Mouse (Mus musculus) G1E (cell line): ENCODE data around the gene St7l. TPM values are rescaled to one million over a fixed set of nuclear protein-coding genes. Genes with fewer than 3 reads are reported as not detected.
A peak's percentile ranks its signal among the peaks of the same experiment; 100 is the strongest.
"Not testable (repeated sequence)": the region's sequence is repeated elsewhere in the genome, so short reads cannot be mapped to it uniquely, and the experiment has no call there.

Experiments used
- ATAC-seq: 2 replicates; pipeline ENCODE4 v1.8.0; 2016; ENCODE audit warnings: mild to moderate bottlenecking; ENCODE audit not compliant: insufficient number of reproducible peaks, poor library complexity, low FRiP score, severe bottlenecking; ENCODE audit errors: extremely low read depth
- DNase-seq: peaks from one replicate; pipeline ENCODE4 v3.0.0; 2012; ENCODE audit warnings: low spot score
- H3K27me3 ChIP-seq: 2 replicates; pipeline ENCODE4 v1.6.1; 2012; ENCODE audit warnings: mild to moderate bottlenecking, low read length, inconsistent platforms; ENCODE audit not compliant: insufficient read depth
- H3K36me3 ChIP-seq: replicated peaks from 2 replicates; pipeline ENCODE3; 2012; ENCODE audit warnings: mild to moderate bottlenecking, inconsistent platforms
- H3K4me1 ChIP-seq: 2 replicates; pipeline ENCODE4 v1.6.1; 2012; ENCODE audit warnings: low read depth, low read length, inconsistent platforms, mixed read lengths; ENCODE audit not compliant: insufficient read depth
- H3K4me3 ChIP-seq: 2 replicates; pipeline ENCODE4 v1.5.1; 2012; ENCODE audit warnings: low read depth, mild to moderate bottlenecking, inconsistent platforms, low read length, moderate library complexity, mixed read lengths
- H3K9me3 ChIP-seq: replicated peaks from 2 replicates; pipeline ENCODE4 v1.6.1; 2012; ENCODE audit warnings: inconsistent platforms
- CTCF ChIP-seq: IDR thresholded peaks from 2 replicates; pipeline ENCODE4 v1.5.1; 2012; ENCODE audit warnings: low read depth, low read length, inconsistent platforms, mixed read lengths
- GATA1 ChIP-seq: IDR thresholded peaks from 2 replicates; pipeline ENCODE4 v1.6.1; 2012; ENCODE audit warnings: borderline replicate concordance, low read length, inconsistent platforms, mixed read lengths
- GATA2 ChIP-seq: IDR thresholded peaks from 2 replicates; pipeline ENCODE4 v1.6.1; 2012; ENCODE audit warnings: low read depth, low read length, inconsistent platforms, borderline replicate concordance
- POLR2AphosphoS5 ChIP-seq: IDR thresholded peaks from 2 replicates; pipeline ENCODE4 v1.6.1; 2012; ENCODE audit warnings: low read depth, low read length, inconsistent platforms; ENCODE audit not compliant: insufficient replicate concordance
- TAL1 ChIP-seq: conservative IDR thresholded peaks from 2 replicates; pipeline ENCODE4 v1.6.1; 2012; ENCODE audit warnings: low read depth, low read length, inconsistent platforms, mixed read lengths
- polyA plus RNA-seq: library from polyadenylated mRNA; stranded (reverse); fragments of >175 nt; gene quantifications from 2 replicates; pipeline ENCODE4 v1.2.3, GENCODE M21; 2012
- total RNA-seq, 2 experiments: library from RNA; stranded (forward) in 1 of 2; stranded (reverse) in 1 of 2; fragments of 200-1000 nt in 1 of 2; fragments of >200 nt in 1 of 2; fragmentation: Nextera tagmentation in 1 of 2; gene quantifications; 2 replicates each; pipeline ENCODE4 v1.2.3; 2014 to 2017

The St7l gene
- total and polyA plus RNA-seq, 3 experiments = 3.1 to 32.7 (median 25.9) TPM

GRCm38 (mm10) chr3:104854866-104855265 is 8.9 kb upstream of the St7l start:
- peaks cover 34% of the 10 kb centered on the region for H3K4me1 ChIP-seq
- H3K4me3 ChIP-seq = no peak overlapping the region
- H3K9me3 ChIP-seq = no peaks in the 10 kb centered on the region
- ATAC-seq (peak; percentile 40), DNase-seq (no peak)
- no peaks in the 10 kb centered on the region for H3K27me3 ChIP-seq
- H3K36me3 ChIP-seq = peaks cover 60% of the 10 kb centered on the region
- TF ChIP-seq TAL1 (no peak), GATA1 (no peak), POLR2AphosphoS5 (no peak), CTCF (no peak), GATA2 (no peak)

DNA sequence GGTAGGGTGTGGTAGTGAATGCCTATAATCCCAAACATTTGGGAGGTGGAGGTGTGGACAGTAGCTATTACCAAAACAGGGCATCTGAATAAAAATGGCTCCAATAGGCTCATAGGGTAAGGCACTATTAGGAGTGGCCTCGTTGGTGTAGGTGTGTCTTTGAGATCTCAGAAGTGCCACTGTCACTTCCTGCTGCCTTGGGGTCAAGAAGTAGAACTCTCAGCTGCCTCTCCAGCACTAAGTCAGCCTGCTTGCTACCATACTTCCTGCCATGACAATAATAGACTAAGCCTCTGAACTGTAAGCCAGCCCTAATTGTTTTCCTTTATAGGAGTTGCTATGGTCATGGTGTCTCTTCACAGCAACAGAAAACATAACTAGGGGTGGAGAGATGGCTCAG is 7.7 kb upstream of the St7l start:
- TF ChIP-seq TAL1 (no peak), CTCF (no peak), GATA2 (no peak), GATA1 (no peak), POLR2AphosphoS5 (no peak)
- Histone ChIP-seq H3K4me3 (no peak overlapping the region), H3K9me3 (no peaks in the 10 kb centered on the region), H3K36me3 (peaks cover 58% of the 10 kb centered on the region), H3K4me1 (peaks cover 39% of the 10 kb centered on the region), H3K27me3 (no peaks in the 10 kb centered on the region)
- ATAC-seq (peak; percentile 28; the same call in 1 of the 2 replicates), DNase-seq (no peak)

DNA sequence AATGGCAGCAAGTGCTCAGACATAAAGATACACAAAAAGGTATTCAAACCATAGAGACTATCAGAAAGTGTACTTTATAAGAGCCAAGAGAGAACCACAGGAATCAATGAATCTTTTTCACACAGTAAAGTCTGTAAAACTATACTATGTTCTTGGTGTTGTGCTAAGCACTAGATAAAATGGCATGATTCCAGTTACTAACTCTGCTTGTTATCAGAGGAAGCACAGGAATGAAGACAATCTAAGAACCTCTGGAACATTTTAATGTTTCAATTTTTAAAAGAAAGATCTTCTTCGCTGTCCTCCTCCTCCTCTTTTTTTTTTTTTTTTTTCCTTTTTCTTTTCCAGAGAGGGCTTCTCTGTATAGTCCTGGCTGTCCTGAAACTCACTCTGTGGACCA is 5.2 kb upstream of the St7l start:
- DNase-seq = no peak
- no peak overlapping the region for H3K4me3 ChIP-seq
- peaks cover 50% of the 10 kb centered on the region for H3K36me3 ChIP-seq
- ATAC-seq = no peak
- TF ChIP-seq TAL1 = no peak
- H3K27me3 ChIP-seq = no peaks in the 10 kb centered on the region
- H3K4me1 ChIP-seq = peaks cover 54% of the 10 kb centered on the region
- H3K9me3 ChIP-seq = no peaks in the 10 kb centered on the region

- H3K27me3 ChIP-seq = no peaks in the 10 kb centered on the region
- H3K4me1 ChIP-seq = peaks cover 33% of the 10 kb centered on the region
- H3K4me3 ChIP-seq = peak overlapping the region; percentile 88
- TF ChIP-seq POLR2AphosphoS5 (no peak), TAL1 (no peak), GATA2 (no peak), CTCF (no peak), GATA1 (no peak)
- DNase-seq (peak; percentile 70), ATAC-seq (peak; percentile 37; the same call in 1 of the 2 replicates)
- H3K9me3 ChIP-seq = no peaks in the 10 kb centered on the region
- peaks cover 25% of the 10 kb centered on the region for H3K36me3 ChIP-seq
Measured at GRCm38 (mm10) chr3:104864651-104865340, 991 bp downstream of the St7l start.

GRCm38 (mm10) chr3:104865341-104865788 is 1.6 kb downstream of the St7l start:
- Histone ChIP-seq H3K36me3 (peaks cover 24% of the 10 kb centered on the region), H3K4me1 (peaks cover 30% of the 10 kb centered on the region), H3K4me3 (peak overlapping the region; percentile 88), H3K9me3 (no peaks in the 10 kb centered on the region), H3K27me3 (no peaks in the 10 kb centered on the region)
- ATAC-seq = 0 out of 2 replicates have a peak, but pooled peaks have one; percentile 35
- TF ChIP-seq POLR2AphosphoS5 = no peak
- no peak for TF ChIP-seq CTCF
- TF ChIP-seq TAL1 = no peak
- no peak for TF ChIP-seq GATA2
- TF ChIP-seq GATA1 = no peak
- DNase-seq = peak; percentile 11

DNA sequence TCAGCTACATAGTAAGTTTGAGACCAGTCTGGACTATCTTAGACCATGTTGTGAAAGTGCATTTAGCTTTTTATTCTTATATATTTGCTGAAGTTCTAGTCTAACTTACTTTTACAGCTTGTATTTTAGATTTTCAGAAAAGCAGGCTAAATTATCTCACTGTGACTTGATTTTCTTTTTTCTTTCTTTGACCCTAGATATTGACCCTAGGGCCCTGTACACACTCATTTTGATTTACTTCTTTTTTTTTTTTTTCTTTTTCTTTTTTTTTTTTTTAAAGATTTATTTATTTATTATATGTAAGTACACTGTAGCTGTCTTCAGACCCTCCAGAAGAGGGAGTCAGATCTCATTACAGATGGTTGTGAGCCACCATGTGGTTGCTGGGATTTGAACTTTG is 2.9 kb downstream of the St7l start:
- H3K4me3 ChIP-seq, H3K9me3 ChIP-seq, H3K27me3 ChIP-seq, DNase-seq, ATAC-seq: not testable (repeated sequence)
- peaks cover 33% of the 10 kb centered on the region for H3K36me3 ChIP-seq
- H3K4me1 ChIP-seq = peaks cover 20% of the 10 kb centered on the region
